Mouse (Mus musculus) liver, postnatal 0 days (tissue): ENCODE measurements around the gene Wdr24.

Source experiments
- CTCF ChIP-seq: sonication (generic); IDR thresholded peaks from 2 replicates; pipeline ENCODE4 v1.5.1; 2016; ENCODE audit warnings: antibody characterized with exemption, low read depth
- EP300 ChIP-seq: IDR thresholded peaks from 2 replicates; pipeline ENCODE4 v1.6.1; 2016; ENCODE audit warnings: antibody characterized with exemption, low read depth, mild to moderate bottlenecking

DNA sequence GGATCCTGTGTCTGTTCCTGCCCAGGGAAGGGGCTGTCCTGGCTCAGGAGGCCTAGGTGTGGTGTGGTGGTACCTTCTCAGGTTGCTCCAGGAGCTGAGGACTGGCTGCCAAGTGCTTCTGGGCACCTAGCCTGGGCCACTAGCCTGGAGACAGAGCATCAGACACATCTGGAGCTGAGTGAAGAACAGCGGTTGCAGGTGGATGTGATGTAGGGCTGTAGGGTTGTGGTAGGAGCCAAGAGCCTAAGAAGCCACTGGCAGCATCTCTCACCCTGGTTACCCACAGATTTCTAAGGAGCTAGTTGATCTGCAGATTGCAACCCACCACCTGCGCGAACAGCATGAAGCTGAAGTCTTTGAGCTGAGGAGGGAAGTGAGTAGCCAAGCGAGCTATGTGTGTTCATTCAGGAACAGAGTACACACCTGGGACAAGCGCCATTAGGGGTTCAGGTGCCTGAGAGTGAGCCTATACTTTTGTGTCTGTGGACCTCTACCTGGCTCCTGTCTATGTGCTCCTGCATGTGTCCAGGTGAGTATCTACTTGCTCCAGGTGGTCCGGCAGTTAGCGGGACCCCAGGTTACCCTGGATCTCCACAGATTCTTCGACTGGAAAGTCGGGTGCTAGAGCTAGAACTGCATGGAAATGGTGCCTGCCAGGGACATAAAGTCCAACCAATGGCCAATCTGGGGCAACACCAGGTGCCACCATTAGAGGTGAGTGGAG, 36.5 kb upstream of the Wdr24 start:
- TF ChIP-seq CTCF, result no peak
- no peak for TF ChIP-seq EP300
